Mouse (Mus musculus) stomach, embryonic 14.5 days (tissue): ENCODE measurements around the gene Fam71f2. TPM values are rescaled to one million over a fixed set of nuclear protein-coding genes. Genes with fewer than 3 reads are reported as not detected.

Source experiments
- ATAC-seq: fragments of 200-750 bp; cut with Nextera tagmentation; 2 replicates; pipeline ENCODE4 v1.8.0; 2017; ENCODE audit warnings: low read depth, moderate TSS enrichment; ENCODE audit not compliant: insufficient number of reproducible peaks, insufficient read depth, low FRiP score
- H3K27ac ChIP-seq: fragments of 300-500 bp; sonication (generic); 2 replicates; pipeline ENCODE4 v1.5.1; 2014; ENCODE audit warnings: mild to moderate bottlenecking, low read length, moderate library complexity, mixed read lengths
- H3K27me3 ChIP-seq: fragments of 300-500 bp; sonication (generic); 2 replicates; pipeline ENCODE4 v1.6.1; 2014; ENCODE audit warnings: low read length, control low read depth, mixed read lengths; ENCODE audit not compliant: control insufficient read depth, insufficient read depth
- H3K36me3 ChIP-seq: fragments of 300-500 bp; sonication (generic); 2 replicates; pipeline ENCODE4 v1.6.1; 2014; ENCODE audit warnings: mild to moderate bottlenecking, control low read depth, low read length, moderate library complexity, mixed read lengths; ENCODE audit not compliant: control insufficient read depth, insufficient read depth
- H3K4me1 ChIP-seq: fragments of 300-500 bp; sonication (generic); 2 replicates; pipeline ENCODE4 v1.6.1; 2014; ENCODE audit warnings: low read length, control low read depth, mixed read lengths; ENCODE audit not compliant: control insufficient read depth, insufficient read depth
- H3K4me2 ChIP-seq: fragments of 300-500 bp; sonication (generic); replicated peaks from 2 replicates; pipeline ENCODE4 v1.6.1; 2014; ENCODE audit warnings: low read depth, low read length, control low read depth
- H3K4me3 ChIP-seq: fragments of 300-500 bp; sonication (generic); 2 replicates; pipeline ENCODE4 v1.5.1; 2014; ENCODE audit warnings: low read depth, low read length, control low read depth
- H3K9ac ChIP-seq: fragments of 300-500 bp; sonication (generic); replicated peaks from 2 replicates; pipeline ENCODE4 v1.6.1; 2014; ENCODE audit warnings: low read depth, mild to moderate bottlenecking, control low read depth, low read length, moderate library complexity, mixed read lengths
- H3K9me3 ChIP-seq: fragments of 300-500 bp; sonication (generic); 2 replicates; pipeline ENCODE4 v1.6.1; 2016; ENCODE audit warnings: low read depth, low read length, control low read depth; ENCODE audit not compliant: control insufficient read depth
- whole genome bisulfite sequencing: fragments of 180-500 bp; shearing (Covaris S2); extraction: QIAGEN DNeasy Blood & Tissue Kit; methylation state at CpG from one replicate; pipeline ENCODE4 v1.1.7; 2014; 5-methylcytosine and 5-hydroxymethylcytosine counted together
- polyA plus RNA-seq: library from polyadenylated mRNA; unstranded; fragments of >200 nt; fragmentation: Nextera tagmentation; extraction: Ambion mirVana; gene quantifications from 2 replicates; pipeline ENCODE4 v1.2.1, GENCODE M21; 2014

The Fam71f2 gene
- polyA plus RNA-seq, 1 experiment from 2014 or later: 0.68 TPM

DNA sequence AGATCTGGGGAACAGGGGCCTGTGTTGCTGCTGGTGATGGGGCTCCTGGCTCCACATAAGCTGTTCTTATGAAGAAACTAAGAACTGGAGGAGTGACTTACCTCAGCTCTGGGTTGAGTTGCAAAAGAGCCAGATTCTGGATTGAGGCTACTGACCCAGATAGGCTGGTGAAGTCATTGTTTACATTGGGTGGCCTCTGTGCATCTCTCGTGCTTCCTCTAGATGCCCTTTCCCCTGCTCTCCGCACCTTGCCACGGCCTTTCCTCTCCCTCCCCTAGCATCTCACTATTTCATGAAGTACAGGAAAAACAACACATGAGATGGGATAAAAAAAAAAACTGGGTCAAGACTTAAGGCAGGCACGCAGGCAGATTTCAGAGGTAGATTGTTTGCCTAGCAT, 12.5 kb upstream of the Fam71f2 start:
- H3K4me1 ChIP-seq: peaks cover 9% of the 10 kb centered on the region
- no peaks in the 10 kb centered on the region for H3K27me3 ChIP-seq
- no peak overlapping the region for H3K9ac ChIP-seq
- no peaks in the 10 kb centered on the region for H3K36me3 ChIP-seq
- WGBS: 36% methylated on average over 4 of the region's 4 CpGs
- H3K9me3 ChIP-seq: no peaks in the 10 kb centered on the region
- no peak overlapping the region for H3K4me3 ChIP-seq
- no peak overlapping the region for H3K27ac ChIP-seq
- ATAC-seq: no peak
- H3K4me2 ChIP-seq: no peak overlapping the region

DNA sequence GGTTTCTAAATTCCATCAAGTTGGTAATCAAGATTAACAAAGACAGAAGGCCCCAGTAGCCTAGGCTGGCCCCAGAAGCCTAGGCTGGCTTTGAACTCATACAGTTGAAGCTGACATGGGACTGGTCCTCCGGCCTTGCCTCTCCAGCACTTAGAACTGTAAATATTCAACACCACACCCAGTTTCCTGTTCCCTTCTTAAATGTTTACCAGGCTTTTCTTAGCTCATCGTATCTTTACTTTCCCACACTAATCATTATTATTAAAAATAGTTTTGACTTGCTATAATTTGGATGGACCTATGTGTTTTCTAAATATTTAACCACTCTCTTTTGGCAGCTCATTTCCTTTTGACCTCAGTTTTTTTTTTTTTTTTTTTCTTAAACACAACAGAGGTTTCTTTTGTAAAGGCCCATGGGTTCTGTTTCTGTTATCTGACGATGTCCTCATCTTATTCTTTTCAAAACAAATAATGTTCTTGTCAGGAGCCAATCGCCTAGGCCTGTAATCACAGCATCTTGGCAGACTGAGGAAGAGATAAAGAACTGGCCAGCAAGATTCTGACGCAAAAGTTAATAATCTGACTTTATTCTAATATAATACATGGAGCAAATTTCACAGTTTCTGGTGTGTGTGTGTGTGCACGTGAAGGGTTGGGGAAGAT, 10.3 kb upstream of the Fam71f2 start:
- no peak overlapping the region for H3K4me3 ChIP-seq
- H3K36me3 ChIP-seq: no peaks in the 10 kb centered on the region
- no peak overlapping the region for H3K27ac ChIP-seq
- WGBS: 58% methylated on average over 6 of the region's 6 CpGs
- no peak for ATAC-seq
- no peak overlapping the region for H3K4me2 ChIP-seq
- H3K9ac ChIP-seq: no peak overlapping the region
- no peaks in the 10 kb centered on the region for H3K27me3 ChIP-seq
- H3K9me3 ChIP-seq: no peaks in the 10 kb centered on the region
- peaks cover 15% of the 10 kb centered on the region for H3K4me1 ChIP-seq

DNA sequence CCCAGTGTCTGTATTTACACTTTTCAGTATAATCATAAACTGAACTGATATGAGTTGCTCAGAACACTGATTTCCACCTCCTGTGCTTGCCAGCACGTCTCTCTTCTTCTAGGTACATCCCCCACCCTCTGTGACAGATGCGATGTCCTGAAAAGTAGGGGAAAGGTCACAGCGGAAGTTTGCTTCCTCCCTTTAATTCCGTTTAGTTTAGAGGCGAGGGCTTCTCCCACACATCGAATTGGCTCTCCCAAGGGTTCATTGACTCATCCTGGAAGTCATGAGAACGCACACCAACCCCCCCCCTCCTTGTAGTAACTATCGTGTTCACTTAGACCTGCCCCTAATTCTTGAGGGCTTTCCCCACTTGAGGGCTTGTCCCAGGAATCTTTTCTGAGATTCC, 8.4 kb upstream of the Fam71f2 start:
- no peak for ATAC-seq
- H3K4me1 ChIP-seq: peaks cover 15% of the 10 kb centered on the region
- no peak overlapping the region for H3K27ac ChIP-seq
- H3K36me3 ChIP-seq: peaks cover 9% of the 10 kb centered on the region
- no peaks in the 10 kb centered on the region for H3K9me3 ChIP-seq
- no peak overlapping the region for H3K9ac ChIP-seq
- WGBS: 4% methylated on average over 8 of the region's 8 CpGs
- H3K27me3 ChIP-seq: no peaks in the 10 kb centered on the region
- no peak overlapping the region for H3K4me3 ChIP-seq
- no peak overlapping the region; the same call in 1 of the 2 replicates for H3K4me2 ChIP-seq

DNA sequence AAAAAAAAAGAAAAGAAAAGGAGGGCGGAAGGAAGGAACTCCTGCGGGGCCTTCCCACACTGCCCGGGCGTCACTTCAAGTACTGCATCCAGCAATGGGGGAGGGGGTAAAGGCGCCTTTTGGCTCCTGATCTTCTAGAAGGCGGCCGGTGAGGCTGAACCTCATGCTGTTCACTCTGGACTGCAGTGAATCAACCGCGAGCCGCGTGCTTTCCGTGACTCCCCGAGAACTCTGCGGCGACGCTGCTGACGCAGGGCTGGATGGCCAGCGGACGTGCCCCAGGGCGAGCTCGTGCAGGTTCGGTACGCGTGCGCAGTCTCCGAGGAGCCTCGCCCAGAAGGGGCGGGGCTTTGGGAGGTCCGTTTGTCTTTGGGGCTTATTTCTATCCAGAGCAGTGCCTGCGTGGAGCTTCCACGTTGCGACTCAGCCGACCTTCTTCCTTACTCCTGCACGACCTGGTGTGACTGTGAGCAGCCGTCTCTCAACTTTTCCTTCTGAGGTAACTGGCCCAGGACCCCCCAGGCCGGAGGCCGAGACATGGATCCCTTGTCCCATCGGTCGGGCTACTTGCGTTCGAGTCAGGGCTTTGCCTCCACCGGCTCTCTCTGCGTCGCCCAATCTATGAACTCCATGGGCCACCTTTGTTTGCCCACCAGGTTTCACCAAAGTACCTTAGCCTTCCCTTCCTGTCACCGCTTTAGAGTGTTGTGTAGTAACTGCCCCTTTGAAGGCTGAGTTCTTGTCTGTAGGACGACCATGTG, 6.9 kb upstream of the Fam71f2 start, which contains the start of gene Hilpda:
Hilpda (plus strand) TSS at position 177 of the 761 bp plus-strand sequence.
- WGBS: under 1% methylated on average over 46 of the region's 46 CpGs
- peaks cover 9% of the 10 kb centered on the region for H3K36me3 ChIP-seq
- H3K4me3 ChIP-seq: peak within 1 kb of the TSS; percentile 59
- peak within 1 kb of the TSS; percentile 51 for H3K9ac ChIP-seq
- peak; percentile 98 for ATAC-seq
- no peaks in the 10 kb centered on the region for H3K9me3 ChIP-seq
- no peaks in the 10 kb centered on the region for H3K27me3 ChIP-seq
- H3K27ac ChIP-seq: peak within 1 kb of the TSS; percentile 74; the same call in 1 of the 2 replicates
- peak within 1 kb of the TSS; percentile 56 for H3K4me2 ChIP-seq
- peaks cover 15% of the 10 kb centered on the region for H3K4me1 ChIP-seq

DNA sequence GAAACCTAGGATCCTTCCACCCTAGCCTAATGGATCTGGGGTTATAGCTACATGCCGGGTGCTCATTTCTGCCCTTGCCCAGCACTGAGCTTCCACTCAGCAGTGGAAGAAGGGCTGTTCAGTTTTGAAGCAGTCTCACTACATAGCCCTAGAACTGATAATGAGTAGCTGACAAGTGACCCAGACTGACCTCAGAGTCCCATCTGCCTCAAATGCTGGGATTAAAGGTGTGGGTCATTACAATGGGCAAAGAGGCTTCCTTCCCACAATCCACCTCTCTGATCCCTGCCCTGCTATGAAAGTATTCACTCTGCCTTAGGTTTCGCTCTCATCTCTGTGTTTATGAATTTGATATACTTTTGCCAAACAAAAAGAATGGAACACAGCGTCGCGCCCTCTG, 2.6 kb upstream of the Fam71f2 start:
- Histone ChIP-seq H3K4me2 (no peak overlapping the region), H3K4me1 (0 out of 2 replicates have a peak, but pooled peaks cover 7% of the 10 kb centered on the region), H3K9ac (no peak overlapping the region), H3K36me3 (peaks cover 9% of the 10 kb centered on the region), H3K27me3 (no peaks in the 10 kb centered on the region), H3K4me3 (no peak overlapping the region), H3K27ac (no peak overlapping the region), H3K9me3 (no peaks in the 10 kb centered on the region)
- no peak for ATAC-seq
- 68% methylated on average over 5 of the region's 5 CpGs for WGBS

DNA sequence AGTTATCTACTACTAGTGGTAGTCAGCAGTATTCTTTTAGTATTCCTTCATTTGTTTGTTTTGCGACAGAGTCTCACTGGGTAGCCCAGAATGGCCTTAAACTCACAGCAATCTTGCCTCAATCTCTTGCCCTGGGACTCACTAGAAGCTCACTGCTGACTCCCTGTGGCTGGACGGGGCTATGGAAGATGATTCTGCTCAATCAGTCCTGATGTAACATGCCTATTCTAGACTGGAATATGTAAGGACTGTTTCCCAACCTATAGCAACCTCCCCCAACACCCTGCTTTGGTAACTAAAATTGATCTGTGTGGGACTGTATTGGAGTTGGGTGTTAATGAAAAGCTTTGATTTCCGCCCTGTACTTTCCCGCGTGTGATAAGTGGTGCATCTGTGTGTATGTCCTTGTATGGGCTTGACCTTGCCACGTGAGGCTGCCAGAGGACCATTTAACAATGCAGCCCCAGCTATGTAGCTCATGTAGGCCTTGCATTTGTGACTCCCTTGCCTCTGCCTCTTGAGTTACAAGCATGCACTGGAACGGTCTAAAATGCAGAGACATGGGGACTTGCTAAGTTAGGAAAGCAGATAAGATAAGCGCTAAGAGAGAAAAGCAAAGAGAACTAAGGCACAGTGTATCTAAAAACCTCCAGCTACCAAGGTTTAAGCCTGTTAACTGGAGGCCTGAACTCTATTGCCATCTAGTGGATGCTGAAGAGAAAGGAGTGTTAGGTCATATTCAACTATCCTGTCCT, 703 bp upstream of the Fam71f2 start:
- Histone ChIP-seq H3K27ac (no peak overlapping the region), H3K4me2 (no peak overlapping the region), H3K4me3 (no peak overlapping the region), H3K9me3 (no peaks in the 10 kb centered on the region), H3K4me1 (0 out of 2 replicates have a peak, but pooled peaks cover 5% of the 10 kb centered on the region), H3K36me3 (peaks cover 9% of the 10 kb centered on the region), H3K27me3 (no peaks in the 10 kb centered on the region), H3K9ac (no peak overlapping the region)
- ATAC-seq: peak; percentile 49; the same call in 1 of the 2 replicates
- 27% methylated on average over 8 of the region's 8 CpGs for WGBS

DNA sequence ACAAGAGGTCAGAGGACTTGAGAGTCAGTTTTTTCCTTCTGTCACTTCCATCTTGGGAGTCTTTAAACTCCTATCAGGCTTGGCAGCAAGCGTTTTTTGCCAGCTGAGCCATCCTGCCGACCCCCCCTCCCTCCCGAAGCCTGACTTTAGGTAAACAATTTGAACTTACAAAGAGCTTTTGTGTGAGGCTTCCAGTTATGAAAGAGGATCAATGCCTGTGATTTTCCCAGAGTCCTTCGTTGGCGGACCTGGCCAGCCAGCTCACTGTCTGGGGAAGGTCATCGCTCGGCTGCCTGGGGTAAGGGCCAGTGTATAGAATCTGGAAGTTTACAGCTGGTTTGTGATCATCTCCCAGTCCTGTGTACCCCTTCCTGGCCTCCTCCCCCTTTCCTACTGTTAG, 1.3 kb downstream of the Fam71f2 start:
- H3K9me3 ChIP-seq: no peaks in the 10 kb centered on the region
- no peak for ATAC-seq
- H3K4me1 ChIP-seq: no peaks in the 10 kb centered on the region
- no peak overlapping the region for H3K4me2 ChIP-seq
- no peak overlapping the region for H3K27ac ChIP-seq
- H3K9ac ChIP-seq: no peak overlapping the region
- no peaks in the 10 kb centered on the region; the same call in 1 of the 2 replicates for H3K36me3 ChIP-seq
- 24% methylated on average over 7 of the region's 7 CpGs for WGBS
- no peaks in the 10 kb centered on the region for H3K27me3 ChIP-seq
- H3K4me3 ChIP-seq: no peak overlapping the region

DNA sequence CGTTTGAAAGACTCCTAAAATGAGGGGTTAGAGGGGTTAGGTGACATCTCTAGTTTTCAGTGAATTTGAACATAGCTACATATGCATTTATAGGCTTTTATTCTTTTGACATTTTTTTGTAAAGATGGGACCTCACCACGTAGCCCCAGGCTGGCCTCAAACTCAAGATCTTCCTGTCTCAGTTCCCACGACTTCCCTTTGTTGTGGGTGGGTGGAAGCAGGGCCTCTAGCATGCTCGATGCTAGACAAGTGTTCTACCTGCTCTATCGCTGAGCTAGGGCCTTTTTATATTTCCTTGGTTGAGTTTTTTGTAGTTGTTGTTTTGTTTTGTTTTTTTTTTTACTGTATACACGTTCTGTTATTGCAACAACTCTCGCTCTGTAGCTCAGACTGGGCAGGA, 7.5 kb downstream of the Fam71f2 start:
- no peaks in the 10 kb centered on the region for H3K36me3 ChIP-seq
- ATAC-seq: no peak
- no peak overlapping the region for H3K27ac ChIP-seq
- H3K9me3 ChIP-seq: no peaks in the 10 kb centered on the region
- no peaks in the 10 kb centered on the region for H3K4me1 ChIP-seq
- WGBS: 79% methylated on average over 7 of the region's 7 CpGs
- H3K27me3 ChIP-seq: no peaks in the 10 kb centered on the region
- H3K4me3 ChIP-seq: no peak overlapping the region
- no peak overlapping the region for H3K9ac ChIP-seq
- H3K4me2 ChIP-seq: no peak overlapping the region
